23 mouse cellular contexts compared by ENCODE assay signal in genomic region chr16:56891583-56891982, GRCm38 (mm10). TPM values are rescaled to one million over a fixed set of nuclear protein-coding genes. Genes with fewer than 3 reads are reported as not detected.
"Had no signal": no experiment of that assay in that cellular context is flagged by ENCODE, and none has a peak within 500 bp of the region (broad histone marks: within the 10 kb centered on the region; RNA-seq: fewer than 3 reads in every experiment).

No protein-coding gene starts in this region.

- DNase-seq: liver, postnatal 0 days; lung, adult 2 months; lung, postnatal 14 days; lung, postnatal 36 days; retina, postnatal 1 day; right cerebral cortex, adult 18-20 months; right cerebral cortex, postnatal 25 days; right cerebral cortex, postnatal 4 days; spleen, adult 18-20 months; thymus, adult 18-20 months; thymus, postnatal 14 days; thymus, postnatal 36 days had no signal

RNA-seq across cellular contexts. Expression of gene Tmem45a, which starts 5.6 kb away (rescaled TPM):
- polyA plus RNA-seq: macrophage had no signal

RNA-seq across cellular contexts. Expression of gene Lnp1, which starts 36.3 kb away (rescaled TPM):
- polyA plus RNA-seq: liver, postnatal 0 days; lung, adult 2 months; lung, postnatal 0 days; macrophage; midbrain, embryonic 11.5 days; midbrain, embryonic 13.5 days; midbrain, embryonic 16.5 days; myocyte; neural tube, embryonic 11.5 days; neural tube, embryonic 13.5 days; small intestine, adult 2 months; stomach, embryonic 14.5 days; stomach, embryonic 16.5 days had no signal
